Mouse (Mus musculus): Measurements from ENCODE around the gene Add3.

Add3 gene

DNA sequence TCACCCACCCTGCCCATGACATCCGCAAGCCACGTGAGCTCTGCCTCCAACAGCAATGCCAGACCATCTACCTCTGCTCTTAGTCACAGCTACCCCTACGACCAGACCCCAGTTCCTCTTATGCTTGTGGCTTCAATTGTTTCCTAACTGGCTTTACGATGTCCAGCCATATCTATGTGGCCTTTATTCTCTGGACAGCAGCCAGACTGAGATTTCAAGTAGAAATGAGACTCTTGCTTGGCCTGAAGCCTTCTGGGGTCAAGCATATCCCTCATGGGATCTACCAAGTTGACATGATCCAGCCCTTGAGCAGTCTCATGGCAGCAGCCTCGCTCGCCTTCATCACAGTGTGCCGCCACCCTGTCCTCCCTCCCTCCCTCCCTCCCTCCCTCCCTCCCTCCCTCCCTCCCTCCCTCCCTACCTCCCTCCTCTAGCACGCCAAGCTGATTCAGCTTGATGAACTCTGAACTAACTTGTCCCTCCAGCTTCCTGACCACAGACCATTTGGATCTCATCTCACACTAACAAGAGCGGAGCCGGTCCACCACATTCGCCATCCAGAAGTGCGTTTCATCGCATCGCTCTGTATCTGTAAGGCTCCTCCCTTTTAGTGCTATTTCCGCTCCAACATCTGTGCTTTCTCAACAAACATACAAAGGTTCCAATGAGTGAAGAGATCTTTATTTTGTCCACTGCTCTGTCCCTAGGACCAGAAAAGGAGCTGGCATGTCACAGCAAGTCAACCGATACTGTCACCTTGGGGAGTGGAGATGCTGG lies 9.7 kb upstream of the Add3 start:
- no peak for DNase-seq (ENCODE audit: low spot score in 2 of 2)

DNA sequence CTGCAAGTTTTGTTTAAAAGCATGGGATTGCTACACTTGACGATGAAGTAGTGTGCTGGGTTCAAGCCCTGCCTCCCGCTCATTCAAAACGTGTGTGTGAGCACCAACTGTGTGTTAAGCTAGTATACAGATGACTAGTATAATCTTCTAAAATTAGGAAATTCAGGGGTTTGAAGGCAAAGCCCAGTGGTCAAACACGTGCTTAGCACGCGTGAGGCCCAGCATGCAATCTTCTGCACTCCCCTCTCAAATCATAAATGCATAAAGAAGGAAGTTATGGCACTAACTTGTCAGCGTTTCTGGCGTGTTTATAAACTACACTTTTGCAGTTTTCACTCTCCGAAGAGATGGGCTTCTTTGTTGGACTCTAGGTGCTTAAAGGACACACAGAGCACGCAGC lies 7.8 kb upstream of the Add3 start:
- DNase-seq (ENCODE audit: low spot score in 2 of 2), result no peak

DNA sequence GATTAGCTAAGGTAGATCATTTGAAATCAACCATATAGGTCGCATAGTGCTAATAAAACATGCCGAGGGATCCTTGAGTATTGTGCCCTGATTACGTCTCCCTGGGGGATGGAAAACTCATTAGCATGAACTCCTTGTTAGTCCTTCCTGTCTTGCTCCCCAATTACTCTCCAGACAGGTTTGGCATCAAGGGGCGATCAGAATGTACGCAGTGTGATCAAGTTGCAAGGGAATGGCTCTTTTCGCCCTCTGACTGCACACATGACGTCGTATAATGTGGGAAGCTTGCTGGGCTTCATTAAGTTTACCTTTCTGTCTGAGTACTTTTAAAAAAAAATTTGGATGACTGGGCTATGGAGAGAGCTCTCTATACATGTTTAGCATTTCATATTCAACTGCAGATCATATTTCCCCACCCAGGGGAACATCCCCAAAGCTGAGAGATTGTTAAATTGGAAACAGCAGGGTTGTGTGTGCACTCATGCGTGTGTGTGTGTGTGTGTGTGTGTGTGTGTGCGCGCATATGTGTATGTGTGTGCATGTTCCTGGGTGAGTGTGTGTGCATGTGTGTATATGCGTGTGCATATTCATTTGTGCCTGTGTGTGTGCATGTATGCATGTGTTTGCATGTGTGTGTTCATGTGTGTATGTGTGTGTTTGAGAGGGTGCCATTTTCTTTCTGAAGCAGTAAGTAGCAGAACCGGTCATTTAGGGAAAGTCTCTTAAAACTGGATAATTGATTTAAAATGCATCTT lies 3.7 kb upstream of the Add3 start:
- no peak for DNase-seq (ENCODE audit: low spot score in 2 of 2)

DNA sequence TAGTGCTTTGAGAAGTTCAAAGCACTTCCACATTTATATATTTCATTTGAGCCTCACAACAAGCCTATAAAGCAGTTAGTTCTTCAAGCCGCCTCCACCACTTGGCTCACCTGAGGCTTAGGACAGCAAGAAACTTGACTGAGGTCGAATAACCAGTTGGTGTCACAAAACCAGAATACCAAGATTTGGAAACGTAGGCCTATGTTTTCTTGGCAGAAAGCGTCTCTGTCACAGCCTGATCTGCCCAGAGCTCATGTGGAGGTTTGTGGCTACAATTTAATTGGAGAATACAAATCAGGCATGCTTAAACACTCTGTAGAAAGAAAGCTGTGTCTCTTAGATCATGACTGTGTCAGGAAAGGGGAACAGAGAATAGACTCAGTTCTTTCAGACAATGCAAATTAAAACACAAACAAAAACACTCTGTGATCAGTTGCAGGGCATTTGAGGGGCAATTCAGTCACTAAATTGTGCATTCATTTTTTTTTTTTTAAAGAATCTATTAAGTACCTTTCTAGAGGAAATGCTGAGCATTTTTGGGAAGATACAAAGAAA lies 3.0 kb upstream of the Add3 start:
- DNase-seq (ENCODE audit: low spot score in 2 of 2), result no peak

DNA sequence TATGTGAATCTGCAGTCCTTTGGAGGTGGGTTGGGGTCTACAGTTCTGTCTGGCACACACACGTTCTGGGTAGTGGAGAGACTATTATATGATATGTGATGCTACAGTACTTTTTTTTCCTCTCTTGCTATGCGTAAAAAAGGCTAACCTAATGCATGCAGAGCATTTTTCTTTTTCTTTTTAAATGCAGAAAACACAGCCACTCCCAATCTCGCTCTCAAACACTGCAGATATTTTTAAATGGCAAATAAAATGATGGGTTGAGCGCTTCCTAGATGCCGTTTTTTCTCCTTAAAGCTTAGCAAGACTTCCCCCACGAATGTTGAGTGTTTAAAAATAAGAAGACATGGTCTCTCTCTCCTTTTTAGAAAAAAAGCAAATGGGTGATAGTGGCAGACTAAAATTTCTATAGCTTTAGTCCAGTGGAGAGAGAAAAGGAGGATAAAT lies 584 bp downstream of the Add3 start:
- no peak for DNase-seq (ENCODE audit: low spot score in 2 of 2)

DNA sequence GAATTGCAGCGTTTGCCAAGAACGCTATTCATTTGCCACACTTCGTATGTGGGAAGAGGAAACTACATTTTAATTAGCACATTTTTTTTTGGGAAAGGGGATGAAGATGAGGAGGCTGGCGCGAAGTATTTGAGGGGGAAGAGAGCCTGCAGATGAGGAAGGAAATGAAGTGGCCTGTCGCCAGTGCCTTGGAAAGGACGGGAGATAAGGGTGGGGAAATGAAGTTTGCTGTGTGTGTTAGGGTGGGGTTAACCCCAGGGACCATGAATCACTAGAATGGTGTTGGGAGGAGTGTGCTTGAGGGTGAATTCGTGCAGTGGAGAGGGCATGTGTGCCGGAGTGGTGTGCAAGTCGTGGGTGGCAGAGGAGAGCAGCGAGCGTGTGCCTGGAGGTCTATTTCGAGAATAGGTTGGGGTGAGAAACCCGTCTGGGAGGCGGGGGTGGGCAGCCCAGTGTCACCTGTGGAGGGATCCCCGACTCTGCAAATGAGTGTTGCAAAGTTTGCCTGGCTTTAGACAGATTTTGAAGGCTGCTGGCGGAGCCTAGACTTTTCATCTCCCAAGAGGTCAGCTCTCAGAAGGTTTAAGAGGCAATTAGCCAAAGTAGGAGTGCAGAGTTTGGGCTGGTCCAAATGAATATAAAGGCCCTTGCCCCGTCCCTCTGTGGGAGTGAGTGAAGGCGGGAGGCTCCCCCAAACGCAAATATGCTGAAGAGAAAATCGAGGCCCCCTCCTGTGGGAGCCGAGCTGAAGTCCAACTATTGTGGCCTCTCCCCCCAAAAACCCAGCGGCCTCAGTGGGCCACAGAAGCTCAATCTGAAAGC lies 1.2 kb downstream of the Add3 start:
- DNase-seq (ENCODE audit: low spot score in 2 of 2), result peak; percentile 48 to 53

DNA sequence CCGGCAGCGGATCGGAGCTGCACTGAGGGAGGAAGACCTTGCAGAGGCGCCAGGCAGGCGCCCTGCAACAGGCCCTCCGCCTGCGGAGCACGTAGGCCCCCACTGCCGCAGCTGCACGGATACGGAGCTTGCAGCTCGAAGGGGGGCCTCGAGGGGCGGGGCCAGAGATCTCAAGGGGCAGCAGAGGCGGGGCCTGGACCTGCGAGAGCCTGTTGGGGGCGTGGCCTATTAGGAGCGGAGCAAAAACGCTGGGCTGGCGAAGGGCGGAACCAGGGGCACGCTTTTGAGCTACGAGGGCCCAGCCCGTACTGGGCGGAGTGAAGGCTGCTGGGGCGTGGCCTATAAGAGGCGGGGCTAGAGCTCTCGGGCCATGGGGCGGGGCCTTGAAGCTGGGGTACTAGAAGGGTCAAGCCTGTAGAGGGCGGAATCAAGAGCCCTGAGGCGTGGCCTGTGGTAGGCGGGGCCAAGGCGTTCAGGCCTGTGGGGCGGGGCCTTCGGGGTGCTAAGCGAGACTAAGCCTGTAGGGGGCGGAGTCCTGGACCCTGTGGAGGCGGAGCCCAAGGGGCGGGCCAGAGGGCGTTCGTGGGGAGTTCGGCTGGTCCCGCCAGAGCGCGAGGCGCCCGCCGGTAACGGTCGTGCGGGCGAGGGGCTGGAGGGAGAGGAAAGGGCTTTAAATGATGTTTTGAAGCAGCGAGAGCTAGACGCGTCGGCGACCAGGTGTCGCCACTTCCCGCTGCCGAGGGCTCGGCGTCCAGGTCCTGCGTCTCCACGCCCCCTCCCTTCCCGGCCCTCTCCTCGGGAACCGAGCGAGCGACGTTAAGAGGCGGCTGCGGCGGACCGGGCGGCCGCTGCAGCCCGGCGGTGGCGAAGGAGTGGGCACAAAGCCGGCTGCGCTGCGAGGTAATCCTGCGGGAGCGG lies 2.2 kb downstream of the Add3 start:
- peak; percentile 100 for DNase-seq (ENCODE audit: low spot score in 2 of 2)

DNA sequence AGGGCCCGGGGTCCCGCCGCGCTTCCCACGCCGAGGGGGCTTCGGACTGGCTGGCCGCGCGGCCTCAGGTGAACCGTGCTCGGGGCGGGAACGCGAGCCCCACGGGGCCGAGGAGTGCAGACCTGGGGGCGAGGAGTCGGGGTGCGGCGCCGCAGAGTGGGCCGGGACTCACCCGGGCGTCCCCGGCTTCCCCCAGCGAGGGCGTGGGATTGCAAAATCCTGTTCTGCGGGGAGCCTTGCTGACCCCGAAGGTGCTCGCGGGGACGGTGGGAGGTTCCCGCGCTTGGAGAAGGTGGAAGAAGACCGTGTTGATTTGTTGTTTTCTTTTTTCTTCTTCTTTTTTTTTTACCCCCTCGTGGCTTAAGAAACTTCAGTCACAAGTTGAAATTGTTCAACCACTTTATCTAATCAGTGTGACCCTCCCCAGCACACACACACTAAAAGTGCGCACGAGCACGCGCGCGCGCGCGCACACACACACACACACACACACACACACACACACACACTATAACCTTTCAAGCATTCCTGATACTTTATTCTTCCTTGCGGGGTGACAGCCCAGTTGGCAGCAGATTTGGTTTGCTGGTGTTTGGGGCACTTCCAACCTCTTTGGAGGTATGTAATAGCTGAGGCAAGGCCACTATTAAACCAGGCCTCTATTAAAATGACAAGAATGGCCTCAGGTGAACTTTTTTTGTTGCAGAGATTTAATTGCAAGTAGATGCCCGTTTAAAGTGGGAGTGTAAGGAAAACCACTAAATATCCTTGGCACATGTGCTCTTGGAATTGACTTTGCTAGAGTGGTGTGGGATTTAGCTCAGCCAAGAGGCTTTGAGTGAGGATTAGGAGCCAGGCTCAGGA lies 3.1 kb downstream of the Add3 start:
- peak in 1 of 2 experiments; percentile 44 for DNase-seq (ENCODE audit: low spot score in 2 of 2)

DNA sequence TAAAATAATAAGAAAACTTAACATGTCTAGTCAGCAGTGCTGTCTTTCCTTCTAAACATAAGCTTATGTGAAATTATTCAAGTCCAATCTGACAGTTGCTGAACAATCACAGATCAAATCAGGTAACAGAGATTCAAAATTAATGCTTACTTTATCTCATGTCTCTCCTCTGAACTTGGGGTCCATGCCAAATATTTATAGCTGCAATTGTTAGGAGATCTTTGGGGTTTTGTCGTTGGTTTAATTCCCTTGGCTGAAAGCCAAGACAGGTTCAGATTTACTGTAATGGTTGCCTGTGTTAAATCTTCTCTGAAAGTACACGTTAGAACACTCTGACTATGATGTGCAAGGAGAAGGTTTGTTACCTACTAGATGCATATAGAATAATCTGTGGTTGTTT lies 4.8 kb downstream of the Add3 start:
- DNase-seq (ENCODE audit: low spot score in 2 of 2), result no peak

DNA sequence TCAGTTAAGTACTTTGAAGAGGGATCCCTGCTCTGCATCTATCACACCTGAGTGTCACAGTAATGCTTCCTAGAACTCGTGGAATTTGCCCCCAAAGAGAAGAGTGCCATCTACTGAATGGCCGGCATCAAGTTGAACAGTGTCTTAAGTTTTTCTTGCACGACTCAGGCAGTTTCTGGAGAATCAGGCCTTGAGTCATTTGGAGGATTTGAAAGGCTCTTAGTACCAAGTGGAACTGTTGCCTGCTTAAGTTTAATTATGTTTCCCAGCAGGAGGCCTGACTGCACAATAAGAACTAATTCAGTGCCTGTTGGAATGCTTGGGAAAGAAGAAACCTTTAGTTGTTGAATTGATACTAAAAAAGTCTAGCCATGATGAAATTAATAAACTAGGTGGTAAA lies 9.1 kb downstream of the Add3 start:
- no peak for DNase-seq (ENCODE audit: low spot score in 2 of 2)

DNA sequence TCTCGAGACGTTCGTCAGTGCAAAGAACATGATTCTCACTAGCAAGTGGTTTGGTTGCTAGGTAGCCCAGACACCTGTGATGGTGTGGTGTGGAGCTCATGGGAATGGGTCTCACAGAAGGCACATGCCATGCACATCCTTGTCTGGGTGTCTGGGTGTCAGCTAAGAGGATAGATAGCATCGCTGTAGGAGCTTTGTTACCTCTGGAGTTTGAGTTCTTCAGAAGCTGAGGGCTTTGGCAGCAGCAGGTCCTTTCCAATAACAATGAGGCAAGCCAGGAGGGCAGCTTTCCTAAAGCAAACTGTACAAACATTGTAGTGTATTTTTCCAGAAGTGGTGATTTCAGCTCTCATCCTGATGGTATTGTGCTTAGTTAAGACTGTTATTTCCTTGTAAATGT lies 12.2 kb downstream of the Add3 start:
- no peak for DNase-seq (ENCODE audit: low spot score in 2 of 2)

DNA sequence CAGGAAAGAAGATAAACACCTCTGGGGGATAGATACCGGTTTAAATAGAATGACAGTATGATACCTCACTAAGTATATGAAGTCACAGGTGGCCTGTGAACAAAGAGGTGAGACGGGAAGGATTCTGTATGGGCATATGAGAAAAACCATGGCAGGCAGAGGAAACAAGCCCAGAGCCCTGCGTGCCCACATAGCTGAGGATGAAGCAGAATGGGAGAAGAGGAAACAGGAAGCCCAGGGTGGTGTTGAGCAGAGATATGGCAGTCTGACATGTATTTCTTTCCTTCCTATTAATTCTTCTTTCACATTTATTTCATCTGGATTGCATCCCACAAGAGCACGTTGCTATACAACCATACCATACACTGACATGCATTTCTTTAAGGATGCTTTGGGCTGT lies 12.9 kb downstream of the Add3 start:
- DNase-seq (ENCODE audit: low spot score in 2 of 2), result no peak

DNA sequence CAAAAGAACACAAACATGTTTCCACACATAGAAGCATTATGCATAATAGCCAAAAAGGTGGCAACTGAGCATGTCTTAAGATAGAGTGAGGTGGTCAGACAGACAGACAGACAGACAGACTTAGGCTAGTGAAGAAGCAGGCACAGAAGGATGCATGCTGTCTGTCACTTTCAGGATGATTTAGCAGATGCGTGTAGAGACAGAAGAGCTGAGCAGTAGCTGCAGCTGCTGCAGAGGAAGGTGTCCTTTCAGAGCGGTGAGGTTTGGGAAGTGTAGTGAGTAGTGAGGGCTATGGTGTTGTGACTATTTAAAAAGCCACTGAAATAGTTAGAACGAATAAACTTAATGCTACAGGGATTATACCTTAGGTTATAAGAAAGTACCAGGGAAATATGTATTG lies 13.9 kb downstream of the Add3 start:
- no peak for DNase-seq (ENCODE audit: low spot score in 2 of 2)

DNA sequence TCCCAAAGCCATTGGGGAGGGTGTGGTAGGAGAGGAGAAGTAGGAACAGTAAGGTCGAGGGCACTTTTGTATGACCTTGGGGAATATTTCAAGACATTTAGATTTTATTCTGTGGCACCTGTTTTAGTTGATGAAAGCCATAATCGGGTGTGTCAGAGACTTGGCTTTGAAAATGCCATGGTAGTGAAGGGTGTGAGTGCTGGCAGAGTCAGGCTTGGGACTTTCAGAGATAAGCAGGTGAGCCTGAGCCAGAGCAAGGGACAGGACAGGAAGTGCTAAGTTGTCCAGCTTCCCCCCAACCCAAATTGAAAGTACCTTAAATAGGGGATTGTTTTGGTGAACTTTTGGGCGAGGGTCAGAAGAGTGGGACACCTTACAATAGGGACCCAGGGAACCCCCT lies 16.1 kb downstream of the Add3 start:
- DNase-seq (ENCODE audit: low spot score in 2 of 2), result no peak

DNA sequence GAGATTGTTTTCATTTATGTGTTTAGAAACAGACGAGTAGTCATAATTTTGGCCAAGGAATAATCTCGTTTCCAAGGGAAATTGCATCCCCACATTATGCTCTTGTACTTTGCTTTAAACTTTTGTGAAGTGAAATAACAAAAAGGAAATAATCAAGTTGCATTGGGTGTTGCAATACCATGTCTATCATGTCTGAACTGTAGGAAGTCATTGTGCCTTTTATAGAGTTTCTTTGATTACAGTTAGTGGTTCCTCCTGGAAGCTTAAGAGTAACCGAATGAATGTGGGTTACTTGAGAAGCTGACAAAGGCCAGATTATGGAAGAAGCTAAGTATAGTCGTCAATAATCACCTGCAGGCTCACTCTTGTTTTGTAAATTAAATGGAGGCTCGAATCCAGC lies 16.9 kb downstream of the Add3 start:
- DNase-seq (ENCODE audit: low spot score in 2 of 2), result no peak

DNA sequence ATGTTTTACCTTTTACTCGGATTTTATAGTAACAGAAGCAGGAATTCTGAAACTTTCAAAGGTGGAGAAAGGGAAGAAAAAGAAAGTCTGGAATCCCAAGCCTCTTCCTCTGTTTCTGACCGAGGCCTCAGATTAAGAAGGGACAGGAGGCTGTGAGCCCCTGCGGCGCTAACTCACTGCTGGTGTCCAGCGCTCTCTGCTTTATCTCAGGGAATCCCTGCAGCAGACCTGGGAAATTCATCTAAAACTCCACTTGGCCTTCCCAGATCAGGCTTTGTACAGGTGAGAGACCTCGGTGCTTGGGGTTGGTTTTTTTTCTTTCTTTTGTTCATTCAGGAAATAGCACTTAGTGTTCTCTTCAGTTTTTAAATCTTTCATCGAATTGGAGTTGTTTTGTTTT lies 19.1 kb downstream of the Add3 start:
- no peak for DNase-seq (ENCODE audit: low spot score in 2 of 2)

DNA sequence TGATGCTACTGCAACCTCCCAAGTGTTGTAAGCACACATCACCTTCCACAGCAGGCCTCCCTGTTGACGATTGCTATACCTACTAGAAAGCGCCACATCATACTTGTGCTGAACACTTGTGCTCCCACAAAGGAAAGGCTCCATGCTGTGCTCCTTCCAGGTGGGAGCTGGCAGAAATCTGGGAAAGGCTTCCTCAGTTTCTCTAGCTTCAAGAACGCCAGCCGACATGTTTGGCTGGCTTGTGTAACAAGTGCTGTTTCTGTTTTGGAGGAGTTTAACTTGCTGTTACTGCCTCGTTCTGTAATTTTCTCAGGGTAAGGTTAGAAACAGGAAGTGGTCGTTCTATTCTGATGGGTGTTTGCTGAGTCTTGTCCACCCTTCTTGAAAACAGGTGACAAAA lies 22.7 kb downstream of the Add3 start:
- DNase-seq (ENCODE audit: low spot score in 2 of 2), result no peak

DNA sequence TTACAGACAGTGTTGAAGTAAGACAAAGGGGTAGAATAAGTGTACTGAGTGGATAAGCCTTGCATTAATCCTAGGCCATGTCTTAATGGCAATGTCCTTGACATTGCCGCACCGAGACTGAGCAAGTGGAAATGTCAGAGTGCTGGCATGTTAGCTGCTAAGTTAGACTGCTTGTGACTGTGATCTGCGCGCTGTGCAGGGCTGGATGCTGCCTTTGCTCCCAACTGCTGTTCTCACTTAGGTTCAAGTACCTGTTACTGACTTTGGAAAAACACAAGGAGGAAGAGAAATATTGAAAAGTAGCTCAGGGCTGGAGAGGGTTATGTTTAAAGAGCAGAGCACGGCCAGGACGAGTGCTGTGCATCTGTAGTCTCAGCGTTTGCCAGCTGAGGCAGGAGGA lies 24.4 kb downstream of the Add3 start:
- DNase-seq (ENCODE audit: low spot score in 2 of 2), result no peak

DNA sequence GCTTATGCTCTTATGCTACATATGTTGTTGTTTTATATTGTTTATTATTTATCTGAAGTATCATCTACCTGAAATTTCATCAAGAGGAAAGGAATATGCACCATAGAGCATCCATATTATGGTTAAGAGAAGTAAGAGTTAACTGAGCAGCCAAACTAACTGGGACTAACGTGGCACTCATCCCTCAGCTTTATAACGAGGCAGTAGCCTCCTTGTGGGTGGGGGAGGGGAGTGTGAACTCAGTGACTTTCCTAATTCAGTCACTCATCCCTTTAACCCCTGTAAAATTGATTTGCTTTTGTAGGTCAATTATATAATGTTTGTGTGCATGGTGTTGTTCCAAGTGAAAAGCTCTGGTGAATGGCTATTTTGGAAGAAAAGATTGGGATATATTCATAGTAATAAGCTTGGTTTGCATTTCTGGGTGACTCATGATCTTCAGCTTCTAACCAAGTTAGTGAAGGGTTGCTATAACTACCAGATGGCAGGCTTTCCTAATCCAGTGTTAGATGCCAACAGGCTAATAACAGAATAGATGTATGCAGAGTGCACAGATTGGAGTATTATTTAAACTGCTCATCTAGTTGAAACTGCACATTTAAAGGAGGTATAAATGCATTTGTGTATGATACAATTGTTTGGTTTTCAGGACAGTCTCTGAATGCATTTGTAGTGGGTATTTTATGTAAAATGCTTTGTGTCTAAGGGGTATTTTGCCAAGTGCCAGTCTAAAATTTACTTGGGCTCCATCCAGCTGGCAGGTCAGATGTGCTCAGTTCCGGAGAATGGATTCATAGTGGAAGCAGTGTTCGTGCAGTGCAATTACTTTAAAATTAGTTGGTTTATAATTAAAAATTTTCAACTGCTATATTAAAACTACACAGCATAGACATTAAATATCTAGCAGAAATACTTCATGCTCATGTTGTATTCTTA lies 25.3 kb downstream of the Add3 start:
- no peak for DNase-seq (ENCODE audit: low spot score in 2 of 2)
